Mouse (Mus musculus) heart, adult 2 months (tissue): Measurements from ENCODE around the gene Grin1. TPM values are rescaled to one million over a fixed set of nuclear protein-coding genes. Genes with fewer than 3 reads are reported as not detected.
A peak's percentile ranks its signal among the peaks of the same experiment; 100 is the strongest.

ENCODE experiments used
- DNase-seq, 2 experiments: peaks; one replicate each; pipeline ENCODE4 v3.0.0; 2021
- H3K27ac ChIP-seq: fragments of 200-600 bp; 2 replicates; pipeline ENCODE4 v1.8.1; 2022
- H3K27me3 ChIP-seq: fragments of 200-500 bp; 2 replicates; pipeline ENCODE4 v1.6.1; 2012; ENCODE audit warnings: mild to moderate bottlenecking, low read length, inconsistent platforms, mixed read lengths; ENCODE audit not compliant: control insufficient read depth, insufficient read depth
- H3K36me3 ChIP-seq: fragments of 200-500 bp; 2 replicates; pipeline ENCODE4 v1.6.1; 2012; ENCODE audit warnings: low read length, inconsistent platforms; ENCODE audit not compliant: control insufficient read depth, insufficient read depth
- H3K4me1 ChIP-seq: fragments of 200-500 bp; 2 replicates; pipeline ENCODE4 v1.6.1; 2011; ENCODE audit warnings: low read length; ENCODE audit not compliant: control insufficient read depth, insufficient read depth
- H3K4me3 ChIP-seq: fragments of 200-600 bp; 2 replicates; pipeline ENCODE4 v1.8.1; 2022
- H3K79me2 ChIP-seq: fragments of 200-500 bp; replicated peaks from 2 replicates; pipeline ENCODE4 v1.6.1; 2012; ENCODE audit warnings: mild to moderate bottlenecking, inconsistent platforms, low read length, moderate library complexity, mixed read lengths; ENCODE audit not compliant: control insufficient read depth, insufficient read depth
- H3K9ac ChIP-seq: fragments of 200-500 bp; 2 replicates; pipeline ENCODE4 v1.6.1; 2012; ENCODE audit warnings: low read depth, mild to moderate bottlenecking, control low read depth, inconsistent platforms, low read length, mixed read lengths
- CTCF ChIP-seq: fragments of 200-600 bp; IDR thresholded peaks from 2 replicates; pipeline ENCODE4 v1.8.1; 2022; ENCODE audit warnings: antibody characterized with exemption, mild to moderate bottlenecking, moderate library complexity
- EP300 ChIP-seq: fragments of 200-500 bp; IDR thresholded peaks from 2 replicates; pipeline ENCODE4 v1.6.1; 2011; ENCODE audit warnings: low read depth, low read length, control low read depth; ENCODE audit not compliant: insufficient read depth
- POLR2A ChIP-seq: fragments of 200-500 bp; IDR thresholded peaks from 2 replicates; pipeline ENCODE4 v1.6.1; 2011; ENCODE audit warnings: mild to moderate bottlenecking, low read depth, low read length, control low read depth; ENCODE audit not compliant: insufficient read depth
- WGBS: fragments of 180-500 bp; shearing (Covaris S2); methylation state at CpG from one replicate; pipeline ENCODE4 v1.1.7; 2018; 5-methylcytosine and 5-hydroxymethylcytosine counted together
- intact Hi-C: fragments of 180-260 bp; cut with DNase I; formaldehyde crosslinking; loops from one replicate; pipeline ENCODE4 v1.15.1; 2025
- polyA plus RNA-seq: library from polyadenylated mRNA; depleted of rRNA; stranded (reverse); fragments of >200 nt; gene quantifications from 2 replicates; pipeline ENCODE4 v1.2.3, GENCODE M21; 2012
- total RNA-seq, 2 experiments: library from RNA; stranded (reverse); gene quantifications; 2 replicates each; pipeline ENCODE4 v1.2.3; 2021

The Grin1 gene
- total and polyA plus RNA-seq, 3 experiments: 0.41 TPM; not detected in 2

GRCm38 (mm10) chr2:25298046-25298445 lies 20.9 kb downstream of the Grin1 start:
- H3K9ac ChIP-seq: no peak overlapping the region
- no peaks in the 10 kb centered on the region for H3K36me3 ChIP-seq
- no peak overlapping the region for H3K4me3 ChIP-seq
- no peak for DNase-seq
- H3K27ac ChIP-seq: no peak overlapping the region
- WGBS: 78% methylated on average over 10 of the region's 10 CpGs
- intact Hi-C loops: no loop called here
- TF ChIP-seq CTCF (no peak), EP300 (no peak), POLR2A (no peak)
- H3K27me3 ChIP-seq: peaks cover 1% of the 10 kb centered on the region; the same call in 1 of the 2 replicates
- H3K79me2 ChIP-seq: no peaks in the 10 kb centered on the region
- H3K4me1 ChIP-seq: no peaks in the 10 kb centered on the region

- no peaks in the 10 kb centered on the region for H3K36me3 ChIP-seq
- no peak for DNase-seq
- intact Hi-C loops: no loop called here
- no peak overlapping the region for H3K27ac ChIP-seq
- H3K4me1 ChIP-seq: peaks cover 2% of the 10 kb centered on the region; the same call in 1 of the 2 replicates
- peaks cover 1% of the 10 kb centered on the region; the same call in 1 of the 2 replicates for H3K27me3 ChIP-seq
- no peak overlapping the region for H3K9ac ChIP-seq
- no peak overlapping the region for H3K4me3 ChIP-seq
- WGBS: 74% methylated on average over 8 of the region's 8 CpGs
- TF ChIP-seq CTCF (no peak), EP300 (no peak), POLR2A (no peak)
- H3K79me2 ChIP-seq: no peaks in the 10 kb centered on the region
These were observed 21.9 kb downstream of the Grin1 start for GRCm38 (mm10) chr2:25297093-25297492.

- intact Hi-C loops: loop anchor here (2.0 kb wide), 2 partner anchors 15 to 35 kb away; no protein-coding TSS in a partner anchor
- no peak overlapping the region for H3K4me3 ChIP-seq
- DNase-seq: no peak
- no peak overlapping the region for H3K9ac ChIP-seq
- TF ChIP-seq EP300: no peak
- TF ChIP-seq POLR2A: no peak
- no peak for TF ChIP-seq CTCF
- 71% methylated on average over 9 of the region's 9 CpGs for WGBS
- no peaks in the 10 kb centered on the region for H3K79me2 ChIP-seq
- no peak overlapping the region for H3K27ac ChIP-seq
- H3K36me3 ChIP-seq: no peaks in the 10 kb centered on the region
- H3K4me1 ChIP-seq: peaks cover 2% of the 10 kb centered on the region; the same call in 1 of the 2 replicates
- H3K27me3 ChIP-seq: peaks cover 8% of the 10 kb centered on the region
These were observed 25.3 kb downstream of the Grin1 start for GRCm38 (mm10) chr2:25293706-25294105.

GRCm38 (mm10) chr2:25292856-25293255 lies 26.1 kb downstream of the Grin1 start:
- Histone ChIP-seq H3K27ac (peak overlapping the region; percentile 51; the same call in 1 of the 2 replicates), H3K36me3 (no peaks in the 10 kb centered on the region), H3K27me3 (peaks cover 8% of the 10 kb centered on the region), H3K4me3 (peak overlapping the region; percentile 51), H3K79me2 (no peaks in the 10 kb centered on the region), H3K9ac (peak overlapping the region; percentile 62), H3K4me1 (peaks cover 2% of the 10 kb centered on the region; the same call in 1 of the 2 replicates)
- intact Hi-C loops: loop anchor here (2.0 kb wide), 2 partner anchors 14 to 34 kb away; no protein-coding TSS in a partner anchor
- WGBS: 5% methylated on average over 1 of the region's 1 CpGs
- peak; percentile 75 to 86 for DNase-seq
- TF ChIP-seq EP300: 0 out of 2 replicates have a peak, but pooled peaks have one; percentile 28
- TF ChIP-seq POLR2A: no peak

GRCm38 (mm10) chr2:25292054-25292544 lies 26.9 kb downstream of the Grin1 start:
- Histone ChIP-seq H3K36me3 (no peaks in the 10 kb centered on the region), H3K27me3 (peaks cover 8% of the 10 kb centered on the region), H3K27ac (peak overlapping the region; percentile 51; the same call in 1 of the 2 replicates), H3K4me1 (peaks cover 4% of the 10 kb centered on the region), H3K4me3 (peak overlapping the region; percentile 51), H3K79me2 (no peaks in the 10 kb centered on the region), H3K9ac (peak overlapping the region; percentile 62)
- intact Hi-C loops: loop anchor here (2.0 kb wide), 2 partner anchors 13 to 33 kb away; no protein-coding TSS in a partner anchor
- 2% methylated on average over 43 of the region's 43 CpGs for WGBS
- TF ChIP-seq CTCF (no peak), POLR2A (no peak), EP300 (no peak)
- DNase-seq: peak; percentile 50 to 62
